Mouse (Mus musculus) liver, adult 2 months (tissue): ENCODE data around the gene Iqck.

Experiments used
- CTCF ChIP-seq: fragments of 200-500 bp; IDR thresholded peaks from 2 replicates; pipeline ENCODE4 v1.5.1; 2011; ENCODE audit warnings: low read depth, low read length, control low read depth
- POLR2A ChIP-seq: fragments of 200-500 bp; IDR thresholded peaks from 2 replicates; pipeline ENCODE4 v1.6.1; 2011; ENCODE audit warnings: low read length, control low read depth; ENCODE audit not compliant: insufficient read depth; ENCODE audit errors: extremely low read depth

- TF ChIP-seq POLR2A, result no peak
- TF ChIP-seq CTCF, result no peak
These were observed 144.3 kb downstream of the Iqck start for GRCm38 (mm10) chr7:118999857-119000256.
